Mouse (Mus musculus) G1E (cell line): ENCODE data around the gene Repin1. TPM values are rescaled to one million over a fixed set of nuclear protein-coding genes. Genes with fewer than 3 reads are reported as not detected.

ENCODE experiments used
- ATAC-seq: 2 replicates; pipeline ENCODE4 v1.8.0; 2016; ENCODE audit warnings: mild to moderate bottlenecking; ENCODE audit not compliant: insufficient number of reproducible peaks, poor library complexity, low FRiP score, severe bottlenecking; ENCODE audit errors: extremely low read depth
- DNase-seq: peaks from one replicate; pipeline ENCODE4 v3.0.0; 2012; ENCODE audit warnings: low spot score
- H3K27me3 ChIP-seq: 2 replicates; pipeline ENCODE4 v1.6.1; 2012; ENCODE audit warnings: mild to moderate bottlenecking, low read length, inconsistent platforms; ENCODE audit not compliant: insufficient read depth
- H3K36me3 ChIP-seq: replicated peaks from 2 replicates; pipeline ENCODE3; 2012; ENCODE audit warnings: mild to moderate bottlenecking, inconsistent platforms
- H3K4me1 ChIP-seq: 2 replicates; pipeline ENCODE4 v1.6.1; 2012; ENCODE audit warnings: low read depth, low read length, inconsistent platforms, mixed read lengths; ENCODE audit not compliant: insufficient read depth
- H3K4me3 ChIP-seq: 2 replicates; pipeline ENCODE4 v1.5.1; 2012; ENCODE audit warnings: low read depth, mild to moderate bottlenecking, inconsistent platforms, low read length, moderate library complexity, mixed read lengths
- H3K9me3 ChIP-seq: replicated peaks from 2 replicates; pipeline ENCODE4 v1.6.1; 2012; ENCODE audit warnings: inconsistent platforms
- CTCF ChIP-seq: IDR thresholded peaks from 2 replicates; pipeline ENCODE4 v1.5.1; 2012; ENCODE audit warnings: low read depth, low read length, inconsistent platforms, mixed read lengths
- GATA1 ChIP-seq: IDR thresholded peaks from 2 replicates; pipeline ENCODE4 v1.6.1; 2012; ENCODE audit warnings: borderline replicate concordance, low read length, inconsistent platforms, mixed read lengths
- GATA2 ChIP-seq: IDR thresholded peaks from 2 replicates; pipeline ENCODE4 v1.6.1; 2012; ENCODE audit warnings: low read depth, low read length, inconsistent platforms, borderline replicate concordance
- POLR2AphosphoS5 ChIP-seq: IDR thresholded peaks from 2 replicates; pipeline ENCODE4 v1.6.1; 2012; ENCODE audit warnings: low read depth, low read length, inconsistent platforms; ENCODE audit not compliant: insufficient replicate concordance
- TAL1 ChIP-seq: conservative IDR thresholded peaks from 2 replicates; pipeline ENCODE4 v1.6.1; 2012; ENCODE audit warnings: low read depth, low read length, inconsistent platforms, mixed read lengths
- polyA plus RNA-seq: library from polyadenylated mRNA; stranded (reverse); fragments of >175 nt; gene quantifications from 2 replicates; pipeline ENCODE4 v1.2.3, GENCODE M21; 2012
- total RNA-seq, 2 experiments: library from RNA; stranded (forward) in 1 of 2; stranded (reverse) in 1 of 2; fragments of 200-1000 nt in 1 of 2; fragments of >200 nt in 1 of 2; fragmentation: Nextera tagmentation in 1 of 2; gene quantifications; 2 replicates each; pipeline ENCODE4 v1.2.3; 2014 to 2017

Repin1 gene
- total RNA-seq (2014; fragmentation: Nextera tagmentation) (not detected in 2 replicates), total RNA-seq (2017) (0.27 TPM in 1 of 2 replicates, not detected in the other), polyA plus RNA-seq (not detected in 2 replicates)

DNA sequence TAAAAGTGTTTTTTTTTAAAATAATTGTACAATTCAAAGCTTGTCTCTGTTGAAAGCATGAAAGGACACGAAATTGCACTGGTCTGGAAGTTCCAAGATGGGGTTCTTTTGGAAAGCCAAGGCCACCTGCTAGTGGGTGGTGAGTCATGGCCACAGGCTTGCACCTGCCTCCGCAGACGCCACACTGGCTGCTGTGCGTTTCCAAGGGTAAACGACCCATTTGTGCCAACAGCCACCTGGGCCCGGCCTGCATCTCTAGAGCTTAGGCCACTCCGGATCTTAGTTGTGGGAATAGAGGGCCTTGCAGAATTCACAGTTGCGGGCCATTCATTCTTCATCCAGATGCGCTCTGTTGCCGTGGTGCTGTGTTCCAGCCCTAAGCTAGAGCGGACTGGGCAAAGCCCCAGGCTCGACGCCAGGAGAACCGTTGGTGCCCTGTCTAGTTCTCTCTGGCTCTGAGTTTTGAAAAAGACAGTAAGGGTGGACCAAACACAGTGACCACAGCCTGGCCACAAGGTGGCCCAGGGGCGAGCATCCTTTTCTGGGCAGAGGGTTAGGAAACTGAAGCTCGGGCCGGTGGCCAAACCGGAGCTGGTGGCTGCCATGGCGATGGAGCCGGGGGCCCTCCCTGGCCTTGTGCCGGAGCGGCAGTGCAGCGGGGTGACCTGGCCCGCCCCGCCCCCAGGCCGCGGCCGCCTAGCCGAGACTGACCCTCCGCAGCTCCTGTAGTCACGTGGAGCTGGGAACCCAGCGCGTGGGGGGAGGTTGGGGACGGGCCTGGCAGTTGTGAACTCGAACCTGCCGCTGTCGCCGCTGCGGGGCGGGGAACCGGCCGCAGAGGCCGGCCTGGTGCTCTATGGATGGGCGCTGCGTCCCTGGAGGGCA lies at the start of gene Repin1, which contains the start of gene Gm44965:
TSS of gene Repin1 (plus strand) at position 726 of the 885 bp plus-strand sequence.
TSS of gene Gm44965 (plus strand) at position 784 of the 885 bp plus-strand sequence.
- H3K36me3 ChIP-seq = no peaks in the 10 kb centered on the region
- no peaks in the 10 kb centered on the region; the same call in 1 of the 2 replicates for H3K9me3 ChIP-seq
- H3K27me3 ChIP-seq = no peaks in the 10 kb centered on the region; the same call in 1 of the 2 replicates
- no peak for TF ChIP-seq POLR2AphosphoS5
- TF ChIP-seq TAL1 = no peak
- no peak for TF ChIP-seq CTCF
- no peak for TF ChIP-seq GATA1
- no peak for TF ChIP-seq GATA2
- no peaks in the 10 kb centered on the region for H3K4me1 ChIP-seq
- DNase-seq (no peak), ATAC-seq (no peak)
- no peak within 1 kb of the TSS for H3K4me3 ChIP-seq

DNA sequence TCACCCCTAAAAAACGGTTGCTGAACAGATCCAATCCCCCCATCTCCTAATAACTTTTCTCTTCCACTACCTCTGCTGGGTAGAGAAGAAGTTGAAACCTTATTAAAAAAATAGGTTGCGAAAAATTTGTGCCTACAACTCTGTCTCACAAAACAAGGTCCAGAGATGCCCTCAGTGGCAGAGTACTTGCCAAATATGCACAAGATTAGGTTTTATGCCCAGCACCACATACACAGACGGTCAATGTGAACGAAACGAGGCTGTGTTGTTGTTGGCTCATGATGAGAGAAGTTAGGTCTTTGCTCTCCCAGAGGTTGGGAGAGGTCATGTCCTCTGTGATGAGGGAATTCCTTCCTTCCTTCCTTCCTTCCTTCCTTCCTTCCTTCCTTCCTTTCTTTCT lies 48.4 kb upstream of the Repin1 start:
- no peak for TF ChIP-seq GATA2
- no peak for TF ChIP-seq TAL1
- TF ChIP-seq POLR2AphosphoS5 = no peak
- no peak for TF ChIP-seq GATA1
- TF ChIP-seq CTCF = no peak
- no peaks in the 10 kb centered on the region for H3K36me3 ChIP-seq
- no peak overlapping the region for H3K4me3 ChIP-seq
- DNase-seq = no peak
- no peaks in the 10 kb centered on the region for H3K27me3 ChIP-seq
- H3K4me1 ChIP-seq = no peaks in the 10 kb centered on the region
- H3K9me3 ChIP-seq = no peaks in the 10 kb centered on the region
- ATAC-seq = no peak

- ATAC-seq (no peak), DNase-seq (no peak)
- H3K4me3 ChIP-seq = no peak overlapping the region
- no peak for TF ChIP-seq POLR2AphosphoS5
- no peak for TF ChIP-seq GATA2
- no peak for TF ChIP-seq GATA1
- H3K36me3 ChIP-seq = no peaks in the 10 kb centered on the region
- H3K27me3 ChIP-seq = no peaks in the 10 kb centered on the region
- H3K4me1 ChIP-seq = no peaks in the 10 kb centered on the region
- H3K9me3 ChIP-seq = no peaks in the 10 kb centered on the region
Observed at GRCm38 (mm10) chr6:48546271-48546670, 47.4 kb upstream of the Repin1 start.

GRCm38 (mm10) chr6:48546858-48547257 lies 46.8 kb upstream of the Repin1 start:
- ATAC-seq (no peak), DNase-seq (no peak)
- Histone ChIP-seq H3K27me3 (no peaks in the 10 kb centered on the region; the same call in 1 of the 2 replicates), H3K36me3 (no peaks in the 10 kb centered on the region), H3K4me1 (no peaks in the 10 kb centered on the region), H3K9me3 (no peaks in the 10 kb centered on the region), H3K4me3 (no peak overlapping the region)
- no peak for TF ChIP-seq CTCF
- no peak for TF ChIP-seq GATA2
- no peak for TF ChIP-seq GATA1
- TF ChIP-seq TAL1 = no peak
- no peak for TF ChIP-seq POLR2AphosphoS5

DNA sequence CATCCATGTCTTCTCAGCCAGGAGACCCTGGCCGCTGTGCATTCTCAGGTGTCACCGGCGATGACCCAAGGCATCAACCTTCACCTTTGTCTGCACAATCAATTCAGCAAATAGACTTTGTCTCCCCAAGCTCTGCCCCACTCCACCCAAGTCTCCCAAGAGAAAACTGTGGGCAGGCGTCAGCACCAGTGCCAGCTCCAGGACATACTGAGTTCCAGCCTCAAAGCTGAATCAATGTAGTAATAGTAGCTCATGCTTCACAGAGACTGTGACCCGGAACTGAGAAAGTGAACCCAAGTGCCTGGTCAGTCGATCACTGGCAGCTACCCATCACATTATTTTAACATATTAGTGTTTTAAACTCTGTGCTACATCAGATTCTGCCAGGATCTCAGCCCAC lies 45.4 kb upstream of the Repin1 start:
- no peaks in the 10 kb centered on the region; the same call in 1 of the 2 replicates for H3K27me3 ChIP-seq
- no peaks in the 10 kb centered on the region for H3K9me3 ChIP-seq
- H3K4me3 ChIP-seq = no peak overlapping the region
- no peak for TF ChIP-seq POLR2AphosphoS5
- no peak for TF ChIP-seq GATA1
- no peak for TF ChIP-seq CTCF
- TF ChIP-seq GATA2 = no peak
- no peak for TF ChIP-seq TAL1
- no peaks in the 10 kb centered on the region for H3K36me3 ChIP-seq
- DNase-seq (no peak), ATAC-seq (no peak)
- H3K4me1 ChIP-seq = no peaks in the 10 kb centered on the region

- TF ChIP-seq CTCF = no peak
- no peak for TF ChIP-seq GATA1
- no peak for TF ChIP-seq TAL1
- TF ChIP-seq GATA2 = no peak
- no peak for TF ChIP-seq POLR2AphosphoS5
- DNase-seq = no peak
- H3K27me3 ChIP-seq = peaks cover 3% of the 10 kb centered on the region; the same call in 1 of the 2 replicates
- no peaks in the 10 kb centered on the region for H3K9me3 ChIP-seq
- no peak for ATAC-seq
- H3K36me3 ChIP-seq = no peaks in the 10 kb centered on the region
- H3K4me1 ChIP-seq = no peaks in the 10 kb centered on the region
- H3K4me3 ChIP-seq = no peak overlapping the region
Observed at GRCm38 (mm10) chr6:48552918-48553317, 40.8 kb upstream of the Repin1 start.
